ENCODE assay signal across 17 mouse cellular contexts in genomic region chr16:30096050-30096449, GRCm38 (mm10). TPM values are rescaled to one million over a fixed set of nuclear protein-coding genes. Genes with fewer than 3 reads are reported as not detected.
DNase-seq lines count a peak whose midpoint lies in the region; ATAC-seq lines count a peak whose summit lies in the region.
"Had no signal": no experiment of that assay in that cellular context is flagged by ENCODE, and none has a peak within 500 bp of the region (broad histone marks: within the 10 kb centered on the region; RNA-seq: fewer than 3 reads in every experiment).

No protein-coding gene starts in this region.

- no peaks in the 10 kb centered on the region for H3K9me3 ChIP-seq in kidney, embryonic 16.5 days (ENCODE audit: low read length)
- H3K9me3 ChIP-seq in embryonic facial prominence, embryonic 12.5 days = no peaks in the 10 kb centered on the region
- no peaks in the 10 kb centered on the region for H3K9me3 ChIP-seq in intestine, embryonic 15.5 days
- no peaks in the 10 kb centered on the region for H3K9me3 ChIP-seq in stomach, embryonic 16.5 days (replicated peaks; ENCODE audit: control insufficient read depth, low read length)
- H3K9me3 ChIP-seq: hindbrain, embryonic 15.5 days; liver, embryonic 12.5 days; midbrain, embryonic 10.5 days; neural tube, embryonic 13.5 days had no signal

- H3K27ac ChIP-seq in kidney, embryonic 16.5 days (ENCODE audit: low read length) = peak overlapping the region; percentile 23; the same call in 1 of the 2 replicates
- H3K27ac ChIP-seq in embryonic facial prominence, embryonic 12.5 days = peak overlapping the region; percentile 80
- H3K27ac ChIP-seq in intestine, embryonic 15.5 days = peak overlapping the region; percentile 74
- peak overlapping the region; percentile 68; the same call in 1 of the 2 replicates for H3K27ac ChIP-seq in stomach, embryonic 16.5 days (ENCODE audit: low read length)
- H3K27ac ChIP-seq: heart, adult 2 months; hindbrain, embryonic 15.5 days; kidney, postnatal 0 days; liver, embryonic 12.5 days; neural tube, embryonic 13.5 days had no signal

- no peak for ATAC-seq in kidney, embryonic 16.5 days (ENCODE audit: low FRiP score, low TSS enrichment)
- ATAC-seq in embryonic facial prominence, embryonic 12.5 days (ENCODE audit: insufficient number of reproducible peaks, insufficient read depth, low FRiP score, low TSS enrichment) = no peak
- no peak; the same call in 1 of the 2 replicates for ATAC-seq in intestine, embryonic 15.5 days
- ATAC-seq in stomach, embryonic 16.5 days (ENCODE audit: insufficient read depth, low FRiP score) = no peak
- ATAC-seq: activated CD4-positive, CD25-positive, alpha-beta regulatory T cell, adult 4 months; forebrain, embryonic 14.5 days; liver, embryonic 12.5 days had no signal

- DNase-seq in kidney, adult 9 months = no peak
- no peak for DNase-seq in cerebellum, adult 8-10 months
- no peak for DNase-seq in spleen, postnatal 14 days (ENCODE audit: low spot score in 2 of 2)
- DNase-seq: cerebellum, adult 11 months; heart, adult 2 months; heart, postnatal 14 days had no signal

- H3K36me3 ChIP-seq in kidney, embryonic 16.5 days (ENCODE audit: insufficient read depth, low read length) = no peaks in the 10 kb centered on the region
- no peaks in the 10 kb centered on the region for H3K36me3 ChIP-seq in embryonic facial prominence, embryonic 12.5 days
- no peaks in the 10 kb centered on the region for H3K36me3 ChIP-seq in intestine, embryonic 15.5 days
- no peaks in the 10 kb centered on the region for H3K36me3 ChIP-seq in stomach, embryonic 16.5 days (ENCODE audit: control insufficient read depth, insufficient read depth, low read length)
- H3K36me3 ChIP-seq: hindbrain, embryonic 15.5 days; liver, embryonic 12.5 days; midbrain, embryonic 10.5 days; neural tube, embryonic 13.5 days had no signal

- 79% methylated on average over 3 of the region's 3 CpGs for WGBS in kidney, embryonic 16.5 days
- 68% methylated on average over 3 of the region's 3 CpGs for WGBS in embryonic facial prominence, embryonic 12.5 days
- WGBS in intestine, embryonic 15.5 days = 55% methylated on average over 3 of the region's 3 CpGs
- 56% methylated on average over 3 of the region's 3 CpGs for WGBS in stomach, embryonic 16.5 days

- no peak overlapping the region for H3K9ac ChIP-seq in kidney, embryonic 16.5 days (replicated peaks; ENCODE audit: low read length)
- H3K9ac ChIP-seq in embryonic facial prominence, embryonic 12.5 days = no peak overlapping the region
- H3K9ac ChIP-seq in intestine, embryonic 15.5 days = no peak overlapping the region
- no peak overlapping the region for H3K9ac ChIP-seq in stomach, embryonic 16.5 days (ENCODE audit: low read length)
- H3K9ac ChIP-seq: hindbrain, embryonic 15.5 days; liver, embryonic 12.5 days; neural tube, embryonic 13.5 days had no signal

- H3K27me3 ChIP-seq in kidney, embryonic 16.5 days (ENCODE audit: insufficient read depth, low read length) = no peaks in the 10 kb centered on the region
- no peaks in the 10 kb centered on the region for H3K27me3 ChIP-seq in embryonic facial prominence, embryonic 12.5 days
- no peaks in the 10 kb centered on the region for H3K27me3 ChIP-seq in intestine, embryonic 15.5 days (replicated peaks)
- no peaks in the 10 kb centered on the region for H3K27me3 ChIP-seq in stomach, embryonic 16.5 days (ENCODE audit: control insufficient read depth, insufficient read depth, low read length)

- H3K4me2 ChIP-seq in kidney, embryonic 16.5 days (replicated peaks; ENCODE audit: low read depth, low read length) = no peak overlapping the region
- no peak overlapping the region for H3K4me2 ChIP-seq in embryonic facial prominence, embryonic 12.5 days (replicated peaks)
- no peak overlapping the region for H3K4me2 ChIP-seq in intestine, embryonic 15.5 days (replicated peaks)
- peak overlapping the region; percentile 32; the same call in 1 of the 2 replicates for H3K4me2 ChIP-seq in stomach, embryonic 16.5 days (ENCODE audit: low read depth, low read length)
- H3K4me2 ChIP-seq: hindbrain, embryonic 15.5 days; liver, embryonic 12.5 days; neural tube, embryonic 13.5 days had no signal

- no peak overlapping the region for H3K4me3 ChIP-seq in kidney, embryonic 16.5 days (ENCODE audit: low read length)
- H3K4me3 ChIP-seq in embryonic facial prominence, embryonic 12.5 days = no peak overlapping the region
- no peak overlapping the region for H3K4me3 ChIP-seq in intestine, embryonic 15.5 days (replicated peaks)
- no peak overlapping the region for H3K4me3 ChIP-seq in stomach, embryonic 16.5 days (replicated peaks; ENCODE audit: low read length)
- H3K4me3 ChIP-seq: heart, adult 2 months; hindbrain, embryonic 15.5 days; liver, embryonic 12.5 days; midbrain, embryonic 10.5 days; neural tube, embryonic 13.5 days had no signal

- H3K4me1 ChIP-seq in kidney, embryonic 16.5 days (ENCODE audit: insufficient read depth, low read length) = peaks cover 27% of the 10 kb centered on the region
- H3K4me1 ChIP-seq in embryonic facial prominence, embryonic 12.5 days = peaks cover 17% of the 10 kb centered on the region
- 0 out of 2 replicates have a peak, but pooled peaks cover 10% of the 10 kb centered on the region for H3K4me1 ChIP-seq in intestine, embryonic 15.5 days (replicated peaks)
- peaks cover 12% of the 10 kb centered on the region for H3K4me1 ChIP-seq in stomach, embryonic 16.5 days (ENCODE audit: control insufficient read depth, insufficient read depth, low read length)
- H3K4me1 ChIP-seq: liver, embryonic 12.5 days had no signal

RNA-seq across cellular contexts. Expression of gene Hes1, which starts 31.9 kb away (rescaled TPM):
- polyA plus RNA-seq in kidney, embryonic 16.5 days (2015; fragmentation: Nextera tagmentation; extraction: Ambion mirVana) = 45.5 and 45.7 TPM in 2 replicates
- polyA plus RNA-seq in embryonic facial prominence, embryonic 12.5 days (2016; fragmentation: Nextera tagmentation; extraction: Ambion mirVana) = 64.0 and 65.2 TPM in 2 replicates
- polyA plus RNA-seq in intestine, embryonic 15.5 days (2015; fragmentation: Nextera tagmentation; extraction: Ambion mirVana) = 55.7 and 67.4 TPM in 2 replicates
- 34.4 and 38.5 TPM in 2 replicates for polyA plus RNA-seq in stomach, embryonic 16.5 days (2015; fragmentation: Nextera tagmentation; extraction: Ambion mirVana)
- polyA plus RNA-seq: activated CD4-positive, CD25-positive, alpha-beta regulatory T cell, adult 4 months had no signal

Comparison
In these comparisons a context has a peak if more than half of its experiments do, and no peak if none do; other contexts are left out.
1. H3K27ac ChIP-seq: peak in every context shown above with its lines; median percentile 80 in embryonic facial prominence, embryonic 12.5 days; 74 in intestine, embryonic 15.5 days; 68 in stomach, embryonic 16.5 days; 23 in kidney, embryonic 16.5 days.